Mouse (Mus musculus) stomach, postnatal 0 days (tissue): ENCODE measurements around the gene Tatdn3.

Source experiments
- CTCF ChIP-seq: IDR thresholded peaks from 2 replicates; pipeline ENCODE4 v1.5.1; 2016; ENCODE audit warnings: antibody characterized with exemption, low read depth, mild to moderate bottlenecking, moderate library complexity
- EP300 ChIP-seq: optimal IDR thresholded peaks from 2 replicates; pipeline ENCODE3; 2016; ENCODE audit warnings: antibody characterized with exemption

DNA sequence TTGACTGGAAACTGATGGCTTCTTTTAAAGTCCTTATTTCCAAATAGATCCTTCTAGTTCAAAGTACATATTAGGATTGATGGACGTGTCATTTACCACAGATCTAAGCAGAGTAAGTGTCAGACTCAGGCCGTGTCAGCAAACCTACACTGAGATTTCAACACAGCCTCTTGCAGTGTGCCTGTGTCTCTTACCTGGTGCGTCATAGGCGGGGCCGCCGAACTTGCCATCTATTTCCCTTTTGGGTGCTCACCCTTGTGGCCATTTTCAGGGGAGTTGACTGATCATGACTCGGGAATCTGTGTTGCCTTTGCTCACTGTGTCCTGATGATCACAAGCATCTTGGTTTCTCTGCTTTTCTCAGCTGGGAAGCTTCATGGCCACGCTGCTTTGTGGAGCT is 20.5 kb upstream of the Tatdn3 start:
- TF ChIP-seq CTCF (no peak), EP300 (no peak)
